ENCODE assay signal across 18 mouse cellular contexts in genomic region chr4:85953590-85953989, GRCm38 (mm10).
DNase-seq lines count a peak whose midpoint lies in the region; ATAC-seq and TF ChIP-seq lines count a peak whose summit lies in the region.
"Had no signal": no experiment of that assay in that cellular context is flagged by ENCODE, and none has a peak within 500 bp of the region (broad histone marks: within the 10 kb centered on the region; RNA-seq: fewer than 3 reads in every experiment).

No protein-coding gene starts in this region.

- no peak overlapping the region for H3K4me2 ChIP-seq in liver, postnatal 0 days (ENCODE audit: low read depth, low read length)
- H3K4me2 ChIP-seq in intestine, embryonic 15.5 days (replicated peaks) = no peak overlapping the region
- H3K4me2 ChIP-seq in forebrain, embryonic 11.5 days (ENCODE audit: low read depth, low read length, severe bottlenecking) = no peak overlapping the region
- H3K4me2 ChIP-seq: limb, embryonic 13.5 days; midbrain, embryonic 15.5 days had no signal

- H3K4me1 ChIP-seq in liver, postnatal 0 days (ENCODE audit: insufficient read depth) = no peaks in the 10 kb centered on the region
- H3K4me1 ChIP-seq in intestine, embryonic 15.5 days (replicated peaks) = no peaks in the 10 kb centered on the region
- no peaks in the 10 kb centered on the region for H3K4me1 ChIP-seq in forebrain, embryonic 11.5 days (replicated peaks; ENCODE audit: control insufficient read depth, insufficient read depth, low read length)
- H3K4me1 ChIP-seq: embryonic facial prominence, embryonic 10.5 days; limb, embryonic 13.5 days; midbrain, embryonic 15.5 days had no signal

- ATAC-seq in cerebellum, adult (ENCODE audit: insufficient number of reproducible peaks, low FRiP score, low TSS enrichment) = no peak
- ATAC-seq in liver, postnatal 0 days = peak; percentile 90
- ATAC-seq in intestine, embryonic 15.5 days = no peak
- ATAC-seq in forebrain, embryonic 11.5 days (replicated peaks; ENCODE audit: low FRiP score) = no peak
- ATAC-seq: midbrain, embryonic 15.5 days had no signal

- TF ChIP-seq EP300 in liver, postnatal 0 days (IDR thresholded peaks at IDR 0.05; ENCODE audit: low read depth) = peak; percentile 90

- H3K27me3 ChIP-seq in liver, postnatal 0 days (ENCODE audit: insufficient read depth, low read length) = no peaks in the 10 kb centered on the region
- H3K27me3 ChIP-seq in intestine, embryonic 15.5 days (replicated peaks) = no peaks in the 10 kb centered on the region
- no peaks in the 10 kb centered on the region for H3K27me3 ChIP-seq in forebrain, embryonic 11.5 days (ENCODE audit: control insufficient read depth, insufficient read depth, low read length)
- H3K27me3 ChIP-seq: limb, embryonic 13.5 days; midbrain, embryonic 15.5 days had no signal

- DNase-seq in cerebellum, postnatal 10 days = peak; percentile 9 to 12
- peak; percentile 2 for DNase-seq in c-Kit-positive CD71-positive TER-119-positive erythroid progenitor cells, embryonic 14.5 days (ENCODE audit: low spot score)
- peak; percentile 33 to 58 for DNase-seq in kidney, postnatal 36 days
- DNase-seq in liver, postnatal 0 days = peak; percentile 25
- DNase-seq in forebrain, embryonic 11.5 days (ENCODE audit: low spot score) = no peak
- DNase-seq in heart, postnatal 4 days = no peak
- DNase-seq: adrenal gland, adult 8-10 months; gastrocnemius, postnatal 25 days; heart, postnatal 14 days; right cerebral cortex, postnatal 25 days; thymus, postnatal 36 days had no signal

- no peak overlapping the region for H3K4me3 ChIP-seq in liver, postnatal 0 days (ENCODE audit: low read depth, low read length)
- H3K4me3 ChIP-seq in intestine, embryonic 15.5 days (replicated peaks) = no peak overlapping the region
- no peak overlapping the region for H3K4me3 ChIP-seq in forebrain, embryonic 11.5 days (ENCODE audit: low read depth, low read length)
- H3K4me3 ChIP-seq: embryonic facial prominence, embryonic 10.5 days; erythroblast, embryonic 14.5 days; heart, embryonic 10.5 days; limb, embryonic 13.5 days; midbrain, embryonic 15.5 days had no signal

- H3K36me3 ChIP-seq in liver, postnatal 0 days (replicated peaks; ENCODE audit: insufficient read depth, low read length) = no peaks in the 10 kb centered on the region
- H3K36me3 ChIP-seq in intestine, embryonic 15.5 days = no peaks in the 10 kb centered on the region
- H3K36me3 ChIP-seq in forebrain, embryonic 11.5 days (ENCODE audit: control insufficient read depth, insufficient read depth, low read length) = no peaks in the 10 kb centered on the region
- H3K36me3 ChIP-seq: embryonic facial prominence, embryonic 10.5 days; heart, embryonic 10.5 days; limb, embryonic 13.5 days; midbrain, embryonic 15.5 days had no signal

- TF ChIP-seq CTCF in liver, postnatal 0 days (IDR thresholded peaks at IDR 0.05; ENCODE audit: low read depth) = no peak

- no peak overlapping the region for H3K27ac ChIP-seq in liver, postnatal 0 days (ENCODE audit: low read depth)
- H3K27ac ChIP-seq in intestine, embryonic 15.5 days = no peak overlapping the region
- H3K27ac ChIP-seq in forebrain, embryonic 11.5 days (ENCODE audit: low read depth, low read length) = no peak overlapping the region
- H3K27ac ChIP-seq: embryonic facial prominence, embryonic 10.5 days; heart, embryonic 10.5 days; limb, embryonic 13.5 days; midbrain, embryonic 15.5 days had no signal

- H3K9ac ChIP-seq in liver, postnatal 0 days (replicated peaks) = no peak overlapping the region
- no peak overlapping the region for H3K9ac ChIP-seq in intestine, embryonic 15.5 days
- H3K9ac ChIP-seq in forebrain, embryonic 11.5 days (ENCODE audit: low read length) = no peak overlapping the region
- H3K9ac ChIP-seq: limb, embryonic 13.5 days; midbrain, embryonic 15.5 days had no signal

- H3K9me3 ChIP-seq in liver, postnatal 0 days (ENCODE audit: low read length) = no peaks in the 10 kb centered on the region
- no peaks in the 10 kb centered on the region for H3K9me3 ChIP-seq in intestine, embryonic 15.5 days
- no peaks in the 10 kb centered on the region for H3K9me3 ChIP-seq in forebrain, embryonic 11.5 days (ENCODE audit: control insufficient read depth, low read length)
- H3K9me3 ChIP-seq: embryonic facial prominence, embryonic 10.5 days; heart, embryonic 10.5 days; limb, embryonic 13.5 days; midbrain, embryonic 15.5 days had no signal

- 34% methylated on average over 4 of the region's 4 CpGs for WGBS in liver, postnatal 0 days (ENCODE audit: insufficient replicate concordance)
- 69% methylated on average over 4 of the region's 4 CpGs for WGBS in intestine, embryonic 15.5 days
- 93% methylated on average over 4 of the region's 4 CpGs for WGBS in forebrain, embryonic 11.5 days

Comparison
In these comparisons a context has a peak if more than half of its experiments do, and no peak if none do; other contexts are left out.
1. DNase-seq: peak in cerebellum, postnatal 10 days (2 of 2), c-Kit-positive CD71-positive TER-119-positive erythroid progenitor cells, embryonic 14.5 days (single experiment), kidney, postnatal 36 days (2 of 2) and liver, postnatal 0 days (single experiment); none in forebrain, embryonic 11.5 days (single experiment) and heart, postnatal 4 days (single experiment).